Mouse (Mus musculus): ENCODE measurements around the gene Vmn1r215.
"Not testable (repeated sequence)": the region's sequence is repeated elsewhere in the genome, so short reads cannot be mapped to it uniquely, and the experiment has no call there.

Vmn1r215 gene

DNA sequence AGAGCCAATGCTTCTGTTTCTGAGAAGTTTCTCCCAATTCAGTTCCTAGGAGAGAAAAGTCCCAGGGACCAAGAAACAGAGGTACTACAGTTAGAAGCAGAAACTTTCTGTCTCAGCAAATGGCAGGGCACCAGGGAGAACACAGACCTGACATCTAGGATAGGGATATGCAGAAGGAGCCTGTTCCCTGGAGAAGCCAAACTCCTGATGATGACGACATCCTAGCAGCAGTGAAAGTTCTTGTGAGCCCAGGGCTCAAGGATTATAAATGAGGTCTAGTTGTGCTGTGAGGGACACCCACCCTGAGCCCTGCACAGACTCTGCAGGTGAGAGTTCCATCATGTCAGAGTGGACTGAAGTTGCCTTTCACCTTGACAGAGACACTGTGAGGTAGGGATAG lies at the start of gene Vmn1r215:
TSS of gene Vmn1r215 (plus strand) at position 301 of the 400 bp plus-strand sequence.
- DNase-seq (ENCODE audit: extremely low read depth, low read depth, low spot score): no peak

DNA sequence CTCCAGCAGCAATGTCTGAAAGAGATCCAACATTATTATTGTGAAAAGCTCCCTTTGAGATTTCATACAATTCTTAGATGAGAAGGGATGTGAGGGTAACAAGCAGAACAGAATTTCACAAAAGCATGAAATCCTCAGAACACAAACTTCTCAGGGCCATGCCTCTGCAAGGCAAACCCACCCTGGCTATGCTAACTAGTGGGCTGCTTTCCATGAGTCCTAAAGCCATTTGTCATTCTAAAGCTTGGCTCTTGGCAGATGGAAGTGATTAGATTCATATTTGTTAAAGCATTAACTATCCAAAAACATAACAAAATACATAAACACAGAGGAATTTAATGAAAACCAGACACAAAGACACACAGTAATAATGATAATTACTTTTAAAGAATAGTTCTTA lies 49.7 kb upstream of the Vmn1r215 start:
- DNase-seq (ENCODE audit: extremely low read depth, low read depth, low spot score): no peak

DNA sequence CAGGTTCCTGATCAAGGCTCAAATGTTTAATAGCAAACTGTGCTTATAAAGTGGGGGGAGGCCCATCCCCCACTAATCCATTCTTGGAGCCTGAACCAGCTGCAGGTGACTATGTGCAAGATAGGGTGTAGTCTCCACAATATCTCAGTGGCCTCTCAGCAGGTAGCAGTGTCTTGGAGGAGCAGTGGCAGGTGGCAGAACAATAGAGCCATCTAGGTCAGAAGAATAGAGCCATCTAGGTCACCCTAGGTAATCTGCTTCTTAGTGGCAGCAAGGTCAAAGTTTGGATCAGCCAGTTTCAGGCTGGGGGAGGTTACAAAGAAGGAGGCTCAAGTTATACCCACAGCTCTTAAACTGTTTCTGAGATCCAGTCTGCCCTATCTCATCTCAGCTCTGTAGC lies 43.0 kb upstream of the Vmn1r215 start:
- no peak for DNase-seq (ENCODE audit: extremely low read depth, low read depth, low spot score)

DNA sequence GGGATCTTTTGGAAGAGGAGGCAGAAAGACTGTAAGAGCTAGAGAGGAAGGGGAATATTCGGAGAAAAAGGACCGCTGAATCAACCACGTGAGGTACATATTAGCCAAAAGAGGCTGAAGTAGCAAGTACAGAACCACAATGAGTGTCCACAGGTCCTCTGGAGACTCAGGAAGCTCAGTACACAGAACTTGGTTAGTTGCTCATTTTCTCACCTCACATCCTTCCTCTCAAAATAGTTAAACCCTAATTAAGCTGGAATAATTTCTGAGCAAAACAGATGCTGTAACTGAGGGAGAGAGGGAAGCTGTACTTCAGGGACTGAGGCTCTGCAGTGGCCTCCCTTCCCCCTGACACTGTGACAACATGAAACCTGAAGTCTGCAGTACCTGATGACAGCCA lies 37.7 kb upstream of the Vmn1r215 start, which contains the start of gene Vmn1r214:
TSS of gene Vmn1r214 (plus strand) at position 301 of the 400 bp plus-strand sequence.
- no peak for DNase-seq (ENCODE audit: extremely low read depth, low read depth, low spot score)

DNA sequence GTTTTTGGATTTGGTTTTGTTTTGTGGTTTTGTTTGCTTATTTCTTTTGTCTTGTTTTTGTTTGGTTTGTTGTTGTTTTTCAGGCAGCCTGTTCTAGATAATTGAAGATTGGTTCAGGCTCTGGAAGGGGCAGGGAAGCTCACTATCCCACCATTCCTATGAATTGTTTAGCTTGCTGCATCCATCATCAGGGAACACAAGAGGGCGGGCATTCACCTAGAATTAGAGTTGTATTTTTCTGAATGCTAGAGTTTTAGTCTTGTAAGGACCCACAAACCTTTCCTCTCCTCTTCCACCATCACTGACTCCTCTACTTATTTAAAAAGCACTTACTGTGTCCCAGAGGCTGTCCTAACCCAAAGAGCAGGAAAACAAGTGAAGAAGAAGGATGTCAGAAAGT lies 10.0 kb upstream of the Vmn1r215 start:
- DNase-seq (ENCODE audit: extremely low read depth, low read depth, low spot score): no peak

DNA sequence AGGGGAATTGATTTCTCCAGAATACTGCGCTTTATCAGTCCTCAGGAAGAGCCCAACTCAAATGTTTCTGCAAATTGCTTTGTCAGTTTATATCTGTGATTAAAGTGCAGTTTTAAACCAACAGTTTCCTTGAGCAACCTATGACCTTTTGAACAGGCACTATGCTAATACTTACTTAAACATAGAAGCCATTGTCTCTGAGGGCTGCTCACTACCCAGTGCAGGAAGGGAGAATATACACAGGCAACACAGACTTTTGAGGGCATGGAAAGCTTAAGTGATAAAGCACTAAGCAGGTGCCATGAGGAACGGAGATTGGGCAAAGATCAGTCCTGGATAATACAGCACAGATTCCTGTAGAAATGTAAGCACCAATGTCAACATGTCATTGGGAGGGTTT lies 1.5 kb downstream of the Vmn1r215 start:
- DNase-seq (ENCODE audit: extremely low read depth, low read depth, low spot score): no peak

DNA sequence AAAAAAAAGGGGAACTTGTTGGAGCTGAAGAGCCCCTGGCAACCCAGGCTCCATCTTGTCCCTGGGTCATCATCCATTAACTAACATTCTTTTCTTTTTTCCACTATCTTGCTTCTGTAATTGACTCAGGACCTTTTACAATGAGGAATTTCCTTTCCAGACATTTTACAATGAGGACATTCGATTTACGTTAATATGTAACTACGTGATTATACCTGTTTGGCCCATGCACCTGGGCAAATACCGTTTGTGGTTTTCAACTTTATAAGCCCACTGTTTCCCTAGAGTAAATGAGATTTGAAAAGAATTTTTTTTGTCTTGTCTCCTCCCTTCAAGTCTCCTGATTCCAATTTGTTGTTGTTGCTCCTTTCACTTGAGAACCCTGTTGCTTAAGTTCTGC lies 26.6 kb downstream of the Vmn1r215 start:
- no peak for DNase-seq (ENCODE audit: extremely low read depth, low read depth, low spot score)

DNA sequence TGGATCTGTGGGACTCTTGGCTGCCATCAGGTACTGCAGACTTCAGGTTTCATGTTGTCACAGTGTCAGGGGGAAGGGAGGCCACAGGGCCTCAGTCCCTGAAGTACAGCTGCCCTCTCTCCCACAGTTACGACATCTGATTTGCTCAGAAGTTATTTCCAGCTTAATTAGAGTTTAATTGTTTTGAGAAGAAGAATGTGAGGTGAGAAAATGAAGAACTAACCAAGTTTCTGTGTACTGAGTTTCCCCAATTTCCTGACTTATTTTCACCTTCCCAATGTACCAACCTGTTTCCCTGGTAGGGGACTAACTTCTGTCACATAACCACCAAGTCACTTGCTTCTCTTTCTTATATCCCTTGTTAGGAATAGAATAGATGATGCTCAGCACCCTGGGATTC lies 50.3 kb downstream of the Vmn1r215 start, which contains the start of gene Vmn1r217:
TSS of gene Vmn1r217 (minus strand) at position 101 of the 400 bp plus-strand sequence.
- DNase-seq (ENCODE audit: extremely low read depth, low read depth, low spot score): not testable (repeated sequence)

DNA sequence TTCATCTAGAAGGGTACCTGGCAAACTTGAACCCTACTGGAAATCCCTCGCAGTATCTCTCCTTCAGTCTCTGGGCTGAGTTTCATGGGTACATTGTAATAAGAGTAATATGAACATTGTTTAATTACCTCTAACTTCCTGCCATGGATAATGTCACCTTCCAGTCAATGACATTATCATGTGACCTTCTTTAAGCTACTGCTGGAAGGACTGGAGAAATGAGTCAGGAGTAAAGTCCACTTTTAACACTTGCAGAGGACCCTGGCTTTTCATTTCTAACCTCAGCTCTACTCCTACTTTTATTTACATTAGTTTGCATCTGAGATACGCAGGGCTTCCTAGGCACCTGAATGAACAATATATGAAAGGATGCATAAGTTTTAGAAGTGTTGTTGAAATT lies 52.8 kb downstream of the Vmn1r215 start:
- no peak for DNase-seq (ENCODE audit: extremely low read depth, low read depth, low spot score)
